Mouse (Mus musculus): ENCODE results near the gene Lmod3. TPM values are rescaled to one million over a fixed set of nuclear protein-coding genes. Genes with fewer than 3 reads are reported as not detected.
A peak's percentile ranks its signal among the peaks of the same experiment; 100 is the strongest.
"Not testable (repeated sequence)": the region's sequence is repeated elsewhere in the genome, so short reads cannot be mapped to it uniquely, and the experiment has no call there.

The Lmod3 gene
- total RNA-seq, 2 experiments from 2014 or later: not detected

DNA sequence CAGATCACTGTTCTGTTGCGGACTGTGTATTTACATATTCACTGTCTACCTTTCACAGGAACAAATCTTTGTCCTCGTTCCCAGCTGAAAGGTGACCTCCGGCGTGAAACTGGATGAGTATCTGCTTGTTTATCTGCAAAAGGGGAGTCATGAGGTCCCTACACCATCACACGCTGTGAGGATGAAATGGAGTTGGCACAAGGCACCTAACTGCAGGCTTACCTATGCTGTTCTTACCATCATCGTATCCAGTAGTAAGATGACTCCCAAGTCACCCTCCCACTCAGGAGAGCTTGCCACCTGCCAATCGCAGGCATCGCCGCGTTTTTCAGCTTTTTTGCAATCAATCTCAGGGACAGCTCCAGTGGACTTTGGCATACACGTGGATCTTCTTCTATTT is 17.0 kb upstream of the Lmod3 start:
- TF ChIP-seq CTCF (conservative IDR thresholded peaks at IDR 0.05): no peak

DNA sequence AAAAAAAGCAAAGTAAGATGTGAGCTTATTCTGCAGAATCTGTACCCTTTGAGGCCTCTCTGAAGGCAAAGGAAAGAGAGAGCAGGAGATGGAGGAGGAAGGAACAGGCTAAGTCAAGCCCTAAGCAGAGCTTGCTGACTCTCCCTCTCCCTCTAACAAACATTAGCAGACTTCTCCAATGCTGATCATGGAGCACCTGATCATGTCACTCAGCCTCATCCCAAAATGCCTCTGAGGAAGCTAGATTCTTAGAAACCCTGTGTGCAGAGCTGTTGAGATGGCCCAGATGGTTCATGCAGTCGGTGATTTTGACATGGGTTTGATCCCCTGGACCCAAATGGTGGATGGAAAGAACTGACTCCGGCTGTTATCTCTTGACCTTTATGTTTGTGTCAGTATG is 14.6 kb upstream of the Lmod3 start:
- TF ChIP-seq CTCF (conservative IDR thresholded peaks at IDR 0.05): no peak
- DNase-seq (ENCODE audit: low spot score in 2 of 2): no peak
- H3K4me3 ChIP-seq: no peak overlapping the region
- no peak overlapping the region for H3K27ac ChIP-seq

More for the DNA sequence above, 17.0 kb upstream of the Lmod3 start:
- DNase-seq (ENCODE audit: low spot score in 2 of 2): no peak
- H3K4me3 ChIP-seq: no peak overlapping the region
- H3K27ac ChIP-seq: no peak overlapping the region

DNA sequence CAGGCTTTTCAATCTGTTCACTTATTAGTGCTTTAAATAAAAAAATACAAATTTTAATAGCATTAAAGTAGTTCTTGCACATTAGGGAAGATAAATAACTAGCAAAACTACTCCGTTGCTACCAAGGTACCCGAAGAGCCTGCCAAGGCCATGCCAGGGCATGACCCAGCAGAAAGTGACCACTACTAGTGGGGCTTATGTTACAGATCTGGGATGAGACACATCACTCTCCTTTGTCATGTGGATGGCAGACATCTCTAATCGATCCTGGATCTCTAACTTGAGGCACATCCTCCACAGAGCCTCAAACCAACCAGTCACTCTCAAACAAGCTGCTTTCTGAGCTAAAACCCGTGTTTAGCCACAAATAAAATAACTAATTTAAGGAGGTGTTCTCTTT is 14.1 kb upstream of the Lmod3 start:
- no peak for TF ChIP-seq CTCF (conservative IDR thresholded peaks at IDR 0.05)
- Histone ChIP-seq H3K4me3 (no peak overlapping the region), H3K27ac (no peak overlapping the region)
- no peak for DNase-seq (ENCODE audit: low spot score in 2 of 2)

- H3K27ac ChIP-seq: no peak overlapping the region
- TF ChIP-seq CTCF (conservative IDR thresholded peaks at IDR 0.05): no peak
- no peak for DNase-seq (ENCODE audit: low spot score in 2 of 2)
- no peak overlapping the region for H3K4me3 ChIP-seq
These were observed 13.1 kb upstream of the Lmod3 start for GRCm38 (mm10) chr6:97265705-97266104.

GRCm38 (mm10) chr6:97265240-97265639 is 12.7 kb upstream of the Lmod3 start:
- no peak for TF ChIP-seq CTCF (conservative IDR thresholded peaks at IDR 0.05)
- Histone ChIP-seq H3K27ac (no peak overlapping the region), H3K4me3 (no peak overlapping the region)
- DNase-seq (ENCODE audit: low spot score in 2 of 2): no peak

DNA sequence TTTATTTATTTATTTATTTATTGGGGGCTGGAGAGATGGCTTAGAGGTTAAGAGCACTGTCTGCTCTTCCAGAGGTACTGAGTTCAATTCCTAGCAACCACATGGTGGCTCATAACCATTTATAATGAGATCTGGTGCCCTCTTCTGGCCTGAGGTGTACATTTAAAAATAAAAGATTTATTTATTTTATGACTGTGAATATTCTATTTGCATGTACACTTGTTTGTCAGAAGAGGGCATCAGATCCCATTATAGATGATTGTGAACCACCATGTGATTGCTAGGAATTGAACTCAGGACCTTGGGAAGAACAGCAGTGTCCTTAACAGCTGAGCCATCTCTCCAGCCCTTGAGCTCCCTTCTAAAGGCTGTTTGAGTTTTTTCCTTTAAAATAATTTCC is 11.2 kb upstream of the Lmod3 start:
- DNase-seq (ENCODE audit: low spot score in 2 of 2); H3K27ac ChIP-seq; H3K4me3 ChIP-seq: not testable (repeated sequence)
- peak; percentile 49 for TF ChIP-seq CTCF (conservative IDR thresholded peaks at IDR 0.05)

GRCm38 (mm10) chr6:97262229-97262628 is 9.7 kb upstream of the Lmod3 start:
- no peak for TF ChIP-seq CTCF (conservative IDR thresholded peaks at IDR 0.05)
- H3K27ac ChIP-seq: no peak overlapping the region
- no peak for DNase-seq (ENCODE audit: low spot score in 2 of 2)
- H3K4me3 ChIP-seq: no peak overlapping the region

GRCm38 (mm10) chr6:97259926-97260325 is 7.4 kb upstream of the Lmod3 start:
- DNase-seq (ENCODE audit: low spot score in 2 of 2); H3K27ac ChIP-seq; H3K4me3 ChIP-seq: not testable (repeated sequence)

DNA sequence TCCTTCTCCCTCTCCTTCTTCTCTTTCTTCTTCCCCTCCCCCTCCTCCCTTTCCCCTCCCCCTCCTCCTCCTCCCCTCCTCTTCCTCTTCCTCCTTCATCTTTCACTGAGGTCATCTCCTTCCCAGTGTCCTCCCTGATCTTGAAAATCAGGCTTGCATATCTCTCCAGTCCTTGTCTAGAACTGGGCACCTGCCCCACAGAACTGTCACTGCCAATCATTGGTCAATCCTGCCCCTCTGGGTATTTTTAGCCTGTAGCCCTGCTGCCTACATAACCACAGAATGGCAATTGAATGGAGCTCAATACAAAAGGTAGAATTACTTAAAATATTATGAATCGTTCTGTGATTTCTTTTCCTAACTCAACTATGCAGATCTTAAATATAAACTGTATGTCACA is 5.9 kb upstream of the Lmod3 start:
- H3K4me3 ChIP-seq: no peak overlapping the region
- no peak for DNase-seq (ENCODE audit: low spot score in 2 of 2)
- H3K27ac ChIP-seq: no peak overlapping the region
- TF ChIP-seq CTCF (conservative IDR thresholded peaks at IDR 0.05): no peak

GRCm38 (mm10) chr6:97252086-97252485 is 473 bp downstream of the Lmod3 start:
- Histone ChIP-seq H3K4me3 (no peak overlapping the region), H3K27ac (no peak overlapping the region)
- TF ChIP-seq CTCF (conservative IDR thresholded peaks at IDR 0.05): no peak
- no peak for DNase-seq (ENCODE audit: low spot score in 2 of 2)

DNA sequence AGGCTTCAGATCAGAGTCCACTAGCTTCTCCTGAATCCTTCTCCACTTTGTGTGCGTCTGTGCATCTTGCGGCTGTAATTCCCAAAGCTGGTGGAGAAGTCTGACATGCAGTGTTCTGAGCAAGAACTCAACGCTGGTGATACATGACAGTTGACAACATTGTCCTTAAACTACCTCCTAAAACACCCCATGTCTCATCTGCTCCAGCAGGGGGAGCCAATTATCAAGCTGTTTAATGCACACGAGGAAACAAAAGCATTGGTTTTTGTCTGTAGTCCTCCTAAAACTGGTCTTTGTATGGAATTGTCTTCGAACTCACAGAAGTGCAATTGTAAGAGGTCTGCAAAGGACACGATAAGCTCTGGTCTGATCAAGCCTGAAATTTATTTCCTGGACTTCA is 1.6 kb downstream of the Lmod3 start:
- TF ChIP-seq CTCF (conservative IDR thresholded peaks at IDR 0.05): peak; percentile 94
- DNase-seq (ENCODE audit: low spot score in 2 of 2): peak; percentile 53 to 60
- no peak overlapping the region for H3K27ac ChIP-seq
- no peak overlapping the region for H3K4me3 ChIP-seq

DNA sequence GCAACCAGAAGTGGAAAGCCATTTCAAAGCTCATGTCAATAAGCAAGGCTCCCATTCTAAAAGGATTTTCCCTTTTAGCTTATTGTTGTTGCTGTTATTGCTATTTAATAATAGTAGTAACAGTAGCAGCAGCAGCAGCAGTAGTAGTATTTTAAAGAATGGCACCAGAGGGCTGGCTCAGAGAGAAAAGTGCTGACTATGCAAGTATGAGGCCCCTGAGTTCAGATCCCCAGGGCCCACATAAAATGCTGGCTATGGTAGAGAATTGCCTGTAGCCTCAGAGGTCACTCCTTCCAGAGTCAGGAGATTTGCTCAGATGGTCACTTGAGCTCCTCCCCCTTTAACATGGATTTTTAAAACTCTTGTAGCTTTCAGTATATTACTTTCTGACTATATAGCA is 7.4 kb downstream of the Lmod3 start:
- Histone ChIP-seq H3K4me3 (no peak overlapping the region), H3K27ac (no peak overlapping the region)
- DNase-seq (ENCODE audit: low spot score in 2 of 2): no peak
- TF ChIP-seq CTCF (conservative IDR thresholded peaks at IDR 0.05): no peak

GRCm38 (mm10) chr6:97242522-97242921 is 10.0 kb downstream of the Lmod3 start:
- no peak for DNase-seq (ENCODE audit: low spot score in 2 of 2)
- no peak for TF ChIP-seq CTCF (conservative IDR thresholded peaks at IDR 0.05)
- Histone ChIP-seq H3K27ac (no peak overlapping the region), H3K4me3 (no peak overlapping the region)

- no peak for TF ChIP-seq CTCF (conservative IDR thresholded peaks at IDR 0.05)
- DNase-seq (ENCODE audit: low spot score in 2 of 2): no peak
- H3K4me3 ChIP-seq: no peak overlapping the region
- no peak overlapping the region for H3K27ac ChIP-seq
These were observed 12.5 kb downstream of the Lmod3 start for GRCm38 (mm10) chr6:97240092-97240491.

- H3K27ac ChIP-seq: no peak overlapping the region
- TF ChIP-seq CTCF (conservative IDR thresholded peaks at IDR 0.05): peak; percentile 32
- H3K4me3 ChIP-seq: no peak overlapping the region
- DNase-seq (ENCODE audit: low spot score in 2 of 2): no peak
These were observed 13.2 kb downstream of the Lmod3 start for GRCm38 (mm10) chr6:97239360-97239759.
